Mouse (Mus musculus) brain, embryonic 14.5 days (tissue): ENCODE results near the gene Hand1. TPM values are rescaled to one million over a fixed set of nuclear protein-coding genes. Genes with fewer than 3 reads are reported as not detected.

ENCODE experiments used
- DNase-seq: peaks from one replicate; pipeline ENCODE4 v3.0.0-alpha.2; 2011; ENCODE audit warnings: low read depth
- CTCF ChIP-seq: fragments of 200-500 bp; IDR thresholded peaks from 2 replicates; pipeline ENCODE4 v1.5.1; 2012; ENCODE audit warnings: inconsistent platforms, mild to moderate bottlenecking, moderate library complexity, borderline replicate concordance; ENCODE audit not compliant: insufficient read depth, insufficient read length; ENCODE audit errors: extremely low read depth
- POLR2A ChIP-seq: fragments of 200-500 bp; IDR thresholded peaks from 2 replicates; pipeline ENCODE4 v1.6.1; 2012; ENCODE audit warnings: mild to moderate bottlenecking, inconsistent platforms, borderline replicate concordance; ENCODE audit not compliant: poor library complexity, insufficient read depth, insufficient read length, severe bottlenecking; ENCODE audit errors: extremely low read depth
- polyA plus RNA-seq: library from polyadenylated mRNA; depleted of rRNA; stranded (reverse); fragments of >200 nt; gene quantifications from 2 replicates; pipeline ENCODE4 v1.2.3, GENCODE M21; 2012

Gene Hand1
- polyA plus RNA-seq, 1 experiment: not detected

- TF ChIP-seq CTCF (no peak), POLR2A (no peak)
- no peak for DNase-seq
Measured at GRCm38 (mm10) chr11:57841391-57841790, 8.8 kb upstream of the Hand1 start.

DNA sequence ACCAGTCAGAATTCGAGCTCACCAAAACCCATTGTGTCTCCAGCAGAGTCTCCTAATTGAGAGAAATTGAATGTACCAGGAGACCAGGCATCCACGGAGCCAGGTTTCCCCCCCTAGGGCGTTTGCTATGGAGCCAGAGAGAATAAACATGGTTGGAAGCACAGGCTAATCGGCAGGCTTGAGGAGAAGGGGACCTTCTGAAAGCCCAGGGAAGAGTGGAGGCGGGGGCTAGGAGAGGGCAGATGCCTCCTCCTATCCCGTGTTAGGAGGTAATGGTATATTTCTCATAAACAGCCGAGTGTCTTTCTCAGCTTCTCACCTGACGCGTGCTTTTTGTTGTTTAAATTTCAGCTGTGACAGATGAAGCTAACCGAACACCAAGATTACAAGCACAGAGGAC is 8.4 kb upstream of the Hand1 start:
- DNase-seq: no peak
- TF ChIP-seq CTCF: no peak
- TF ChIP-seq POLR2A: no peak

- no peak for DNase-seq
- TF ChIP-seq POLR2A (no peak), CTCF (no peak)
Measured at GRCm38 (mm10) chr11:57837861-57838680, 5.5 kb upstream of the Hand1 start.

- TF ChIP-seq CTCF (no peak), POLR2A (no peak)
- no peak for DNase-seq
Measured at GRCm38 (mm10) chr11:57836872-57837680, 4.5 kb upstream of the Hand1 start.

DNA sequence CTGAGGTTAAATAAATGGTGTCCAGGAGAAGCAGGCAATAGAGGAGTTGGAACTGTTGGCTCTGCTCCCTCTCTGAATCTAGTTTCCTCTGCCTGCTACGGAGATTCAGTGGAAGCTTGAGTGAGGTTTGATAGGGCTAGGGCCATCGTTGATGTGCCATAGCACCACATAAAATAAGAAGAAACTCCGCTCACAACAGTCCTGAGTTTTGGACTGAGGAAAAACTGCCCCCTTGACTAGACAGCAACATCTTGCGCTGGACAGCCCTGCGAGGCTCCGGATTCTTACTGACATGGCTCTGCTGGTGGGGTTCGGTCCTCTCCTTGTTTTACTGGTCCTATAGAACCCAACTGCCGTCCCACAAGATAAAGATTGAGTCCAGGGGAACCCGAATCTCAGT is 3.8 kb upstream of the Hand1 start:
- no peak for DNase-seq
- TF ChIP-seq CTCF (no peak), POLR2A (no peak)

DNA sequence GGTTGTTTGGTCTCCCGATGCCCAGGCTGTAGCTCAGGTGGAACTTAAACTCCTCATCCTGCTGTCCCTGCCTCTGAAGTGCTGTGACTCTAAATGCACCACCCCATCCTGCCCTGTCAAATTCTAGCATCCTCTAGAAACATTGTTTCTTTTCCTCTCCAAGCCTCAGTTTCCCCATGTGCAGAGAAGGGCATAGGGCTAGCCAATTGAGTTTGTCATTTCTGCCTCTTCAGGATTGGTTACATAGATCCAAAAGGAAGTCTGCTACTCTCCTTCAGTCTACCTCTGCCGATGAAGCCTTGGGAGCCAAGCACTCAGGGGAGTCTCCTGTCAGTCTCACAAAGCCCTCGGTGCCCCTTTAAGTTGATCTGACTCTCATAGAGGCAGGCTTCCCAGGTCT is 3.3 kb upstream of the Hand1 start:
- no peak for TF ChIP-seq POLR2A
- no peak for TF ChIP-seq CTCF
- DNase-seq: no peak

DNA sequence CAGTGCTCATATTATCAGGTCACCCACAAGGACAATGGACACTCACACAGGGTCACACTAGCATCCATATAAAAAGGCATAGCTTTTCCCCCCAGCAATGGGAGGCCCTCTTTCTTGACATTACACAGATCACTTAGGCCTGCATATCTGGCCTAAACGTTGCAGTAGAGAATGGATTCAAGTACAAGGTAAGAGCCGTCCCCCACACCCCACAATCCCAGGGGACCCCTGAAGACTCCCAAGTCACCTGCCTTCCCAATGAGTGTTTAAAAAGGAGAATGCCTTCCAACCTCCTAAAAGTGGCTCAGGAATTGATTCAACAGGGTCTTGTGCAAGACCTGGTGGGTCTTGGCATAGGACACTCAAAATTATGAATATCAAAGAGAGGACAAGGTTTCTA is 2.7 kb upstream of the Hand1 start:
- TF ChIP-seq POLR2A (no peak), CTCF (no peak)

DNA sequence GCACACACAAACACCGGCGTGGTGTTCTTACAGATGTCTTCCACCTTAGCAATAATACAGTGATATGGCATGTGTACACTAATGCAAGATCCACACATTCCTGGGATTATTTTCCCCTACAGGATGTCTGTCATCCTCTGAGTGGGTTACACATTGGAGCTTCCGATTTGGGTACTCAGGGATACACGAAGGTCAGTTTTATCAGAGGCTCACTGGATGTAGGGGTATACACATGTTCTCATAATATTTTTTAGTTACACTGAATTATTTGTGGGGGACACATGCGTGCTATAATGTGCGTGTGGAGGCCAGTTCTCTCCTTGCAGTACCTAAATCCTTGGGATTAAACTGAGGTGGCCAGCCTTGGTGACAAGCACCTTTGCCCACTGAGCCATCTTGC is 1.4 kb upstream of the Hand1 start:
- no peak for DNase-seq
- no peak for TF ChIP-seq CTCF
- TF ChIP-seq POLR2A: no peak

More for the DNA sequence above, 2.7 kb upstream of the Hand1 start:
- DNase-seq: no peak

DNA sequence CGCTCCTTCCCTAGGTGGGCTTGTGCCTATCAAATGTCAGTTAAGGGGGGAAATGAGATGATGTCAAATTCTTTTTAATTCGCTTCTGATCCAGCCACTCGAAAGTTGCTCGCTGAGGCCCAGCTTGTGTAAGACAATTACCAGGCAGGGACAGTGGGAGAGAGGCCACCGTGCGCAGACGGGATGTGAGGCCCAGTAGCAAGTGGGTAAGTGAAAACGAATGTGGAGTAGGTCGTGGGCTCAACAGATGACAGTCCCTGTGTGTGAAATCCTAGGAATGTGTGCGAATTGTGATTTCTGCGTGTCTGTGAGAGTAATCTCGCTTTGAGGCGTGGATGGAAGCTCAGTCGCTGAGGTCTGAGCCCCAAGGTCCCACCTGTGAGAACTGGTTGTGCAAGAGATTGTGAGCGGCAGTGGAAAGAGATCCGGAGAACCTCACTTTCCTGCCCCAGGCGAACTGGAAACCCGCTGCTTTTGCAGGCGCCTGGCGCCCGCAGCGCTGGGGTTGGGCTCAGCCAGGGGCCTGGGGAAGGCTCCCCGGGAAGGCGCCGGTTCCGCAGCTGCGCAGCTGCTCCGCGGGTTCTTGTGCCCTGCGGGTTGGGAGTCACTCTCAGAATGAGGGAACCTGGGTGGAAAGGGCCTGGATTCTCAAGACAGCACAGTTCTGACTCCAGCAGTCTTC is 819 bp upstream of the Hand1 start:
- no peak for TF ChIP-seq CTCF
- no peak for TF ChIP-seq POLR2A
- no peak for DNase-seq

DNA sequence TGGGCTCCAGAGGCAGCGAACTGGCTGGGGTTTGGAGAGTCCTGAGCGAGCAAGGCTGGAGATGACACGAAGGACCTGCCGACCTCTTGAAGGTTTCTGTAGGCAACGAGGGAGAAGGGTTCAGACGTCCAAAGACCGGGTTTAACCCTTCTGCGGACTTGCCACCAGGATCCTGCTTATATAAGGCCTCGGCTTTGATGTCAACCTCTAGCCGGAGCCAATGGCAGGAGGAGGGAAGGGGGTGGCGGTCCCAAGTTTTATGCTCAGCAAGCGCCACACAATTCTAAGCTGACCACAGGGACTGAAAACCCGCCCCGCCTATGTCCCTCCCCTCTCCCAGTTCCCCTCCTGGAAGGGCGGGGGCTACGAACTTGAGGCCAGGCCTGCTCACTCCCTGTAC is 757 bp downstream of the Hand1 start:
- TF ChIP-seq POLR2A: no peak
- DNase-seq: no peak

DNA sequence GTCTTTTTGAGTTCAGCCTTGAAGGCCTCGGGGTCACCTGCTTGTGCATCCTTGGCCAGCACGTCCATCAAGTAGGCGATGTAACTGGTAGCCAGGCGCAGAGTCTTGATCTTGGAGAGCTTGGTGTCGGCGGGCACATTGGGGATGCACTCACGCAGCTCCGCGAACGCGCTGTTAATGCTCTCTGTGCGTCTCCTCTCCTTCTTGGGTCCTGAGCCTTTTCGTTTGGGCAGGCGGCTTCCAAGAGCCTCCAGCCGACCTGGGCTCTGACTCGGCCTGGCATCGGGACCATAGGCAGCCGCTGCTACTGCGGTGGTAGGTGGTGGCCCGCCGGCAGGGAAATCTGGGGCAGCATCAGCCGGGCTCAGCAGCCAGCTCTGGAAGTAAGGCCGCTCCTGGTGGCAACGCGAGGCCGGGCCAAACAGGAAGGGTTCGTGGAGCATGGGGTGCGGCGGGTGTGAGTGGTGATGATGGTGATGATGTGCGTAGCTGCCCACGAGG is 1.3 kb downstream of the Hand1 start:
- DNase-seq: no peak
- TF ChIP-seq POLR2A (no peak), CTCF (no peak)
